Mouse (Mus musculus) heart, postnatal 0 days (tissue): Measurements from ENCODE around the gene Nucks1.

Experiments used
- CTCF ChIP-seq: IDR thresholded peaks from 2 replicates; pipeline ENCODE4 v1.5.1; 2016; ENCODE audit warnings: antibody characterized with exemption, control low read depth, low read depth
- EP300 ChIP-seq: IDR thresholded peaks from 2 replicates; pipeline ENCODE4 v1.6.1; 2016; ENCODE audit warnings: antibody characterized with exemption, low read depth

GRCm38 (mm10) chr1:131947997-131948525 is 37.7 kb downstream of the Nucks1 start:
- TF ChIP-seq CTCF (no peak), EP300 (no peak)
